In genomic region chr10:61492040-61492439, GRCm38 (mm10) we compare ENCODE assay signal across 8 mouse cellular contexts. TPM values are rescaled to one million over a fixed set of nuclear protein-coding genes. Genes with fewer than 3 reads are reported as not detected.
DNase-seq lines count a peak whose midpoint lies in the region; ATAC-seq and TF ChIP-seq lines count a peak whose summit lies in the region.

No protein-coding gene starts in this region.

- no peak overlapping the region for H3K4me2 ChIP-seq in kidney, embryonic 14.5 days (replicated peaks; ENCODE audit: low read depth, low read length)
- no peak overlapping the region for H3K4me2 ChIP-seq in myocyte (ENCODE audit: low read depth)
- no peak overlapping the region for H3K4me2 ChIP-seq in stomach, embryonic 15.5 days

- H3K79me2 ChIP-seq in liver, adult 2 months (ENCODE audit: control insufficient read depth, insufficient read depth, low read length): peaks cover 4% of the 10 kb centered on the region; the same call in 1 of the 2 replicates
- H3K79me2 ChIP-seq in myocyte (ENCODE audit: control insufficient read depth, insufficient read depth): no peaks in the 10 kb centered on the region

- WGBS in heart, embryonic 10.5 days: 13% methylated on average over 11 of the region's 11 CpGs
- WGBS in kidney, embryonic 14.5 days: 9% methylated on average over 11 of the region's 11 CpGs
- 12% methylated on average over 11 of the region's 11 CpGs for WGBS in liver, adult 2 months
- 12% methylated on average over 11 of the region's 11 CpGs for WGBS in stomach, embryonic 15.5 days

- no peak overlapping the region for H3ac ChIP-seq in myocyte (ENCODE audit: control insufficient read depth, insufficient read length)

- ATAC-seq in erythroblast, adult 5-6 weeks (replicated peaks; ENCODE audit: low FRiP score, poor library complexity, severe bottlenecking): peak; percentile 92
- ATAC-seq in kidney, embryonic 14.5 days (ENCODE audit: low FRiP score, low TSS enrichment): peak; percentile 43
- peak; percentile 74; the same call in 1 of the 2 replicates for ATAC-seq in stomach, embryonic 15.5 days (ENCODE audit: insufficient read depth, low FRiP score, low read depth)

- no peak for TF ChIP-seq POLR2A in liver, adult 2 months (IDR thresholded peaks at IDR 0.05; ENCODE audit: extremely low read depth, insufficient read depth, low read length)
- TF ChIP-seq POLR2A in myocyte (IDR thresholded peaks at IDR 0.05; ENCODE audit: insufficient read length, low read depth): no peak

- H3K4me1 ChIP-seq in heart, embryonic 10.5 days: peaks cover 33% of the 10 kb centered on the region
- peaks cover 12% of the 10 kb centered on the region for H3K4me1 ChIP-seq in kidney, embryonic 14.5 days (ENCODE audit: control insufficient read depth, insufficient read depth, low read length)
- H3K4me1 ChIP-seq in liver, adult 2 months (ENCODE audit: control insufficient read depth, insufficient read depth, low read length): peaks cover 2% of the 10 kb centered on the region
- peaks cover 14% of the 10 kb centered on the region for H3K4me1 ChIP-seq in stomach, embryonic 15.5 days

- H3K9me3 ChIP-seq in heart, embryonic 10.5 days: no peaks in the 10 kb centered on the region
- H3K9me3 ChIP-seq in kidney, embryonic 14.5 days (ENCODE audit: control insufficient read depth, low read length): no peaks in the 10 kb centered on the region
- H3K9me3 ChIP-seq in stomach, embryonic 15.5 days: no peaks in the 10 kb centered on the region

- DNase-seq in A20 (ENCODE audit: low read depth, low spot score): peak; percentile 87
- peak; percentile 57 to 72 for DNase-seq in adrenal gland, postnatal 4 days (ENCODE audit: low spot score in 2 of 2)
- DNase-seq in heart, embryonic 10.5 days (ENCODE audit: low spot score): peak; percentile 93
- peak; percentile 56 for DNase-seq in liver, adult 2 months (ENCODE audit: extremely low read depth, low read depth, low spot score)

- no peak overlapping the region for H3K4me3 ChIP-seq in heart, embryonic 10.5 days
- H3K4me3 ChIP-seq in kidney, embryonic 14.5 days (ENCODE audit: low read length): no peak overlapping the region
- H3K4me3 ChIP-seq in liver, adult 2 months (ENCODE audit: insufficient read depth, low read depth, low read length): no peak overlapping the region
- H3K4me3 ChIP-seq in myocyte: no peak overlapping the region
- no peak overlapping the region for H3K4me3 ChIP-seq in stomach, embryonic 15.5 days (replicated peaks)

- H3K9ac ChIP-seq in kidney, embryonic 14.5 days (ENCODE audit: low read depth, low read length): no peak overlapping the region
- no peak overlapping the region for H3K9ac ChIP-seq in liver, adult 2 months (ENCODE audit: low read depth, low read length)
- H3K9ac ChIP-seq in stomach, embryonic 15.5 days: no peak overlapping the region

- peak; percentile 98 for TF ChIP-seq CTCF in liver, adult 2 months (IDR thresholded peaks at IDR 0.05; ENCODE audit: low read depth, low read length)

- H3K27ac ChIP-seq in heart, embryonic 10.5 days: no peak overlapping the region
- H3K27ac ChIP-seq in kidney, embryonic 14.5 days (ENCODE audit: low read depth, low read length): no peak overlapping the region
- H3K27ac ChIP-seq in liver, adult 2 months (replicated peaks; ENCODE audit: insufficient read depth, low read depth, low read length): no peak overlapping the region
- H3K27ac ChIP-seq in stomach, embryonic 15.5 days: no peak overlapping the region

- no peaks in the 10 kb centered on the region for H3K36me3 ChIP-seq in heart, embryonic 10.5 days
- no peaks in the 10 kb centered on the region for H3K36me3 ChIP-seq in kidney, embryonic 14.5 days (ENCODE audit: control insufficient read depth, insufficient read depth, low read length)
- H3K36me3 ChIP-seq in liver, adult 2 months (ENCODE audit: control insufficient read depth, insufficient read depth, low read length): no peaks in the 10 kb centered on the region
- no peaks in the 10 kb centered on the region for H3K36me3 ChIP-seq in myocyte (ENCODE audit: control insufficient read depth, insufficient read depth)
- H3K36me3 ChIP-seq in stomach, embryonic 15.5 days: no peaks in the 10 kb centered on the region

- H3K27me3 ChIP-seq in heart, embryonic 10.5 days (ENCODE audit: insufficient read depth, poor library complexity, severe bottlenecking): no peaks in the 10 kb centered on the region
- no peaks in the 10 kb centered on the region for H3K27me3 ChIP-seq in kidney, embryonic 14.5 days (ENCODE audit: control insufficient read depth, insufficient read depth, low read length)
- no peaks in the 10 kb centered on the region for H3K27me3 ChIP-seq in liver, adult 2 months (ENCODE audit: control insufficient read depth, insufficient read depth, low read length)
- no peaks in the 10 kb centered on the region for H3K27me3 ChIP-seq in myocyte (ENCODE audit: control insufficient read depth, insufficient read depth, insufficient read length)
- H3K27me3 ChIP-seq in stomach, embryonic 15.5 days (replicated peaks): no peaks in the 10 kb centered on the region

TF ChIP-seq in myocyte, 11 proteins besides CTCF, POLR2A, EP300 and RAD21:
- peak in 2 of 3 experiments; percentile 11 to 42 for TF ChIP-seq MYOD1 (IDR thresholded peaks at IDR 0.05; ENCODE audit: control insufficient read depth in 1 of 3, insufficient read length in 2 of 3, low read depth in 2 of 3)
- no peak for TF ChIP-seq TCF3 (IDR thresholded peaks at IDR 0.05; ENCODE audit: insufficient read length, low read depth)
- TF ChIP-seq TCF12 (IDR thresholded peaks at IDR 0.05; ENCODE audit: insufficient read depth, poor library complexity, severe bottlenecking): no peak
- peak; percentile 80 for TF ChIP-seq USF1 (IDR thresholded peaks at IDR 0.05; ENCODE audit: low read depth)

RNA-seq across cellular contexts. Expression of gene Lrrc20, which starts 16.4 kb away (rescaled TPM):
- 10 to 100 TPM; 12.2 to 13.8 TPM for total RNA-seq in adrenal gland, postnatal 4 days (2021)
- total RNA-seq in erythroblast, adult 5-6 weeks (2015; ENCODE audit: low replicate concordance): 1.3 and 2.1 TPM in 2 replicates
- total RNA-seq in erythroblast, adult 5-6 weeks (2017; ENCODE audit: low replicate concordance): 0.70 and 3.2 TPM in 2 replicates
- polyA plus RNA-seq in heart, embryonic 10.5 days (2016; fragmentation: Nextera tagmentation; extraction: Ambion mirVana): 10.5 and 14.0 TPM in 2 replicates
- 6.3 and 9.0 TPM in 2 replicates for polyA plus RNA-seq in kidney, embryonic 14.5 days (2014; fragmentation: Nextera tagmentation; extraction: Ambion mirVana)
- 2.3 and 2.4 TPM in 2 replicates for total RNA-seq in liver, adult 2 months (2014; rRNA removed)
- polyA plus RNA-seq in liver, adult 2 months (2012; rRNA removed): 4.8 and 5.4 TPM in 2 replicates
- 20.4 TPM for polyA plus RNA-seq in myocyte (2012; fragmentation: generic; extraction: Trizol)
- polyA plus RNA-seq in stomach, embryonic 15.5 days (2015; fragmentation: Nextera tagmentation; extraction: Ambion mirVana): 5.4 and 5.6 TPM in 2 replicates

RNA-seq across cellular contexts. Expression of gene Eif4ebp2, which starts 39.6 kb away (rescaled TPM):
- 100 to 1,000 TPM; 112 to 123 TPM for total RNA-seq in adrenal gland, postnatal 4 days (2021)
- 67.2 and 101 TPM in 2 replicates for total RNA-seq in erythroblast, adult 5-6 weeks (2015; ENCODE audit: low replicate concordance)
- total RNA-seq in erythroblast, adult 5-6 weeks (2017; ENCODE audit: low replicate concordance): 13.8 and 14.2 TPM in 2 replicates
- 51.2 and 53.1 TPM in 2 replicates for polyA plus RNA-seq in heart, embryonic 10.5 days (2016; fragmentation: Nextera tagmentation; extraction: Ambion mirVana)
- polyA plus RNA-seq in kidney, embryonic 14.5 days (2014; fragmentation: Nextera tagmentation; extraction: Ambion mirVana): 54.4 and 61.9 TPM in 2 replicates
- total RNA-seq in liver, adult 2 months (2014; rRNA removed): 28.2 and 51.6 TPM in 2 replicates
- polyA plus RNA-seq in liver, adult 2 months (2012; rRNA removed): 117 and 136 TPM in 2 replicates
- 44.4 TPM for polyA plus RNA-seq in myocyte (2012; fragmentation: generic; extraction: Trizol)
- polyA plus RNA-seq in stomach, embryonic 15.5 days (2015; fragmentation: Nextera tagmentation; extraction: Ambion mirVana): 72.3 and 77.5 TPM in 2 replicates
